Mouse (Mus musculus) MEL (cell line): Measurements from ENCODE around the gene Lamb3.

Source experiments
- CHD2 ChIP-seq: IDR thresholded peaks from 2 replicates; pipeline ENCODE4 v1.6.1; 2011; ENCODE audit warnings: low read length, improper control_type of control experiment
- ELF1 ChIP-seq: IDR thresholded peaks from 2 replicates; pipeline ENCODE4 v1.6.1; 2014; ENCODE audit warnings: low read depth, mild to moderate bottlenecking, inconsistent platforms, low read length, improper control_type of control experiment, moderate library complexity
- MAX ChIP-seq: IDR thresholded peaks from 2 replicates; pipeline ENCODE4 v1.6.1; 2011; ENCODE audit warnings: low read length, improper control_type of control experiment
- NELFE ChIP-seq: IDR thresholded peaks from 2 replicates; pipeline ENCODE4 v1.6.1; 2011; ENCODE audit warnings: low read depth, low read length, improper control_type of control experiment
- NRF1 ChIP-seq: IDR thresholded peaks from 2 replicates; pipeline ENCODE4 v1.6.1; 2014; ENCODE audit warnings: low read depth, mild to moderate bottlenecking, inconsistent platforms, low read length, improper control_type of control experiment, moderate library complexity; ENCODE audit not compliant: poor library complexity, insufficient read depth, severe bottlenecking
- ZNF384 ChIP-seq: IDR thresholded peaks from 2 replicates; pipeline ENCODE4 v1.6.1; 2012; ENCODE audit warnings: low read depth, mild to moderate bottlenecking, inconsistent platforms, low read length, improper control_type of control experiment

GRCm38 (mm10) chr1:193327686-193328085 lies 120.2 kb downstream of the Lamb3 start:
- no peak for TF ChIP-seq CHD2
- no peak for TF ChIP-seq ZNF384
- no peak for TF ChIP-seq NRF1
- TF ChIP-seq MAX, result no peak
- TF ChIP-seq NELFE, result no peak
- no peak for TF ChIP-seq ELF1
